Mouse (Mus musculus): Measurements from ENCODE around the gene Mboat7.

The Mboat7 gene

DNA sequence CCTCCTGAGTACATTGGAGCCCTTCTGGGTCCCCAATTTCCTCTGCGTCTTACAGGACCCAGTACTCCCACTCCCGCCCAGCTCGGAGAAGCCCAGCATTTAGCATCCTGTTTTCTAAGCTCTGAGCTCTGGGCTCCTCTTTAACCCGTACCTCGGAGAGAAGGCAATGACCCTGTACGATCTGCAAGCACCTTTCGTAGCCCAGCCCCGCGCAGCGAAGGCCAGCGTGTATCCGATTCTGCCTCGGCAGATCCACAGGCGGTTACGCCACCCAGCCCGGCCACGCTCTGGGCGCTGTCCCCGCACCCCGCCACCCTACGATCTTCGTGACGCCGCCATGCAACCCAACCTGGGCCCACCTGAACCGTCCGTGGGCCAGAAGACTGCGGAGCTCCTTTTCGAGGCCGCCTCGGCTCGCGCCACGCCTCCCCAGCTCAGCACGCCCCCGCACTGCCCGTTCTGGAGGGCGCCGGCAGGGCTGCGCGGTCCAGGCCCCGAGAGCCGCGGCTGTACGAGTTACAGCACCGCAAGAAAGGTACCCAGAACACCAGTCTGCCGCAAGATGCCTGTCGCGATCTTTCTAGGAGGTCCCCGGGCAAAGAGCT is 839 bp downstream of the Mboat7 start, which contains the start of gene Tsen34:
Tsen34 (plus strand) TSS at position 482 of the 605 bp plus-strand sequence.
- no peak for DNase-seq

DNA sequence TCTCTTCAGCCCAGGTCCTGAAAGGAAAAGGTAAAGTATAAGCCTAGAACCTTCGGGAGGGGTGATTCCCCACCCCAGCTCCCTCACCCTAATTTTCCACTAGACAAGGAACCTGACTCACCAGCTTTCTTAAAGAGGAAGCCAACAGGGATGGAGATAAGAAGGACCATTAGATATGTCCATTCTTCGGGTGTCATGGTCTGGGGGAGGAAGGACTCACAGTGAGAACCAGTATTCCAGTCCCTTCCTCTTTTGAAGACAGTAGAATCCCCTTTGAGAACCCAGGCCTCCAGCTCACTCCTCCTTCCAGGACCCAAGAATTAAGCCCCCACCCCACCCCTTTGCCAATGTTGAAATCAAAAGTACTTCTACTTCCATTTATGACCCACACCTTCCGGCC is 1.4 kb downstream of the Mboat7 start:
- no peak for DNase-seq

DNA sequence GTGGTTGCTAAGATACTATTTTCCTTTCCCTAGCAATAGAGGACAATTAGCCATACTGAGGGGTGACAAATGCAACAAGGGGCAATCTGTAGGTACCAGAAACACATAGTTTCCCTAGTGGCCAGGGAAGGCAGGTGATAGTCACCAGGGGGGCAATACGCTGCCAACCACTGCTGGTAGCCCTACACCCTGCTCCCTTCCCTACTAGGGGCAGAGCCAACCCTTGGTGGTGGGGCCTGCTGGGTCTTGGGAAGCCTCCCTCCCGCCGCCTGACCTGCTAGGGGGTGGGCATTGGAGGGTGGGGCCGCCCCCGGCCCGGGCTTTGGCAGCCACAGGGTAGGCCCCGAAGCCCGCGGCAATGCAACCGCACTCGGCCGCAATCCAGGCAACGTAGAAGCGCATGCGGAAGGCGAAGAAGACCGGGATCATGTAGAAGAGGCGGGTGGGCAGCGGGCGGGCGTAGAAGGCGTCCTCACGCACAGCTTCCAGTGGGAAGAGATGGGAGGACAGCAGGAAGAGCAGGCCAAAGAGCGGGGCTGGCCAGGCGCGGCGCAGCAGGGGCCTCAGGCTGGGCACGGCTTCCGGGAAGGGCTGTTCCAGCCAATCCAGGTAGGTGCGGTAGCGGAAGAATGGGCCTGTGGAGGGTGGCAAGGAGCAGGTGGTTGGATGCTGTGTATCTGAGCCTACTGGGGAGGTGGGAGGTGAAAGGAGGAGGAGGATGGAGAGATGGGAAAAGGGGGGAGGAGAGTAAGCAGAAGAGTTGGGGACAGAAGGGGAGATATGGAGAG is 7.7 kb downstream of the Mboat7 start:
- no peak for DNase-seq

DNA sequence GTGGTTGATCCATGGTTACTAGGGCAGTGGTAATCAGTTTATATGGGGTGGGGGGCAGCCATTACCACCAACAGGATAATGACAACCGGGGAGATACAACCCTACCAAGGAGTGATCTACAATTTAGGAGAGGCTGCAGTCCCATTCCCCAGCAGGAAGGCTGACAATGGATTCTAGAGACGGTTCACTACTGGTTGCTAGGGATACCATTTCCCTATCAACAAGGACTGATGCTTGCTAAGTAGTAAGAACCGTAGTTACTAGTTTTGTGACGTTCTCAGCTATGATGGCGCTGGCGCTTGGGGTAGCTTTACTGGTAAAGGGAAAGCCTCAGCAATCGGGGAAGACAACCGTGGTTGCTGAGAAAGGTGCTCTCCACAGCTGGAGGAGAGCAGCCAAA is 8.6 kb downstream of the Mboat7 start:
- no peak for DNase-seq

- no peak for DNase-seq
These were observed 9.3 kb downstream of the Mboat7 start for GRCm38 (mm10) chr7:3683908-3684550.

DNA sequence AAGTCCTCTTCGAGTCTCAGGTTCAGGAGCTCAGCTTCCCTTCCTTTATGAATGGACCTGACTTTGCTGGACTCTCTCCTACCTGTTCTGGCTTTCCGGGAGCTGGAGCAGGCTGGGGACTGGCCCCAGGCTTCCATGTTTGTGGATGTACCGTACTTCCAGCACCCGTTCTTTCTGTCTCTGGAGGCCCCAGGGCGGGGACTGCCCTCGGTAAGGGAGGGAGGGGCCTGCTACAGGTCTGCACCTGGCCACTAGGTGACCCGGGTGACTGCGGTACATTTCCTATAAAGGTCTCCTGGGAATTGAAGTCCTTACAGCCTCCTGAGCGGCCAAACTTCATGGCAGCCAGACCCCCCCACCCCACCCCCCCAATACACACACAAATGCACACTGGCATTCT is 16.0 kb downstream of the Mboat7 start, which contains the start of gene Tmc4:
Tmc4 (minus strand) TSS at position 212 of the 400 bp plus-strand sequence.
- DNase-seq: peak; percentile 48 to 69

DNA sequence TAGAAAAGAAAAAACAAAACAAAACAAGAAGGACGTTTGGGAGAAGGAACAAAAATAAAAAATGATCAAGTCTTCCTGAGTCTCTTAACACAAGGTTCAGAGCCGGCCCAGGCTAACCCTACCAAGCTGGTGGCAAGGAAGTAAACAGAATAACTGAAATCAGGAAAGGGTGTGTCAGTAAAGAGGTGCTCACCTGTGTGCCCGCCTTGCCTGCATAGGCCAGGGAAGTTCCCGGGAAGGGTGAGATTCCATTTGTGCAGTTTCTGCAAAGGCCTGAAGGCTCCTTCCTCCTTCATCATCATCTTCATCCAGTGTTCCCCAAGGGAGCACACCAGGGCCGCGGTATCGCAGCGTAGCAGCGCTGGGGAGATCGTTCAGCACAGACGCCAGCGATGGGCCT is 17.0 kb downstream of the Mboat7 start:
- DNase-seq: no peak

DNA sequence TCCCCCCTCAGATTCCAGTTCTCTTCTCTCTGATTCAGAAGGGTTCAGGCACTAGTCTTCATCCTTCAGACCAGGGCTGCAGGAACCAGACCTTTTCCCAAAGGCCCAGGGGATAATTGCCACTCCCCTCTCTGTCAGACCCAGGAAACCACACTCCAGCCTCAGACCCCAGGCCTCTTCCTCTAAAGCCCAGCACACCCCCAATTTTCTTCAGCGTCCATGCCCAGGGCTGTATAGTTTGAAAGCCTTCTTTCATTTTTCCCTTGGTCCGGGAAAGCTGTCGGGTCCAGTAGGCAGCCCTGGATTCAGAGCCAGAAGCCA is 18.1 kb downstream of the Mboat7 start:
- no peak for DNase-seq

- DNase-seq: peak; percentile 93
These were observed 18.7 kb downstream of the Mboat7 start for GRCm38 (mm10) chr7:3674507-3675227.

GRCm38 (mm10) chr7:3666921-3667391 is 26.4 kb downstream of the Mboat7 start:
- peak; percentile 30 to 56 for DNase-seq

DNA sequence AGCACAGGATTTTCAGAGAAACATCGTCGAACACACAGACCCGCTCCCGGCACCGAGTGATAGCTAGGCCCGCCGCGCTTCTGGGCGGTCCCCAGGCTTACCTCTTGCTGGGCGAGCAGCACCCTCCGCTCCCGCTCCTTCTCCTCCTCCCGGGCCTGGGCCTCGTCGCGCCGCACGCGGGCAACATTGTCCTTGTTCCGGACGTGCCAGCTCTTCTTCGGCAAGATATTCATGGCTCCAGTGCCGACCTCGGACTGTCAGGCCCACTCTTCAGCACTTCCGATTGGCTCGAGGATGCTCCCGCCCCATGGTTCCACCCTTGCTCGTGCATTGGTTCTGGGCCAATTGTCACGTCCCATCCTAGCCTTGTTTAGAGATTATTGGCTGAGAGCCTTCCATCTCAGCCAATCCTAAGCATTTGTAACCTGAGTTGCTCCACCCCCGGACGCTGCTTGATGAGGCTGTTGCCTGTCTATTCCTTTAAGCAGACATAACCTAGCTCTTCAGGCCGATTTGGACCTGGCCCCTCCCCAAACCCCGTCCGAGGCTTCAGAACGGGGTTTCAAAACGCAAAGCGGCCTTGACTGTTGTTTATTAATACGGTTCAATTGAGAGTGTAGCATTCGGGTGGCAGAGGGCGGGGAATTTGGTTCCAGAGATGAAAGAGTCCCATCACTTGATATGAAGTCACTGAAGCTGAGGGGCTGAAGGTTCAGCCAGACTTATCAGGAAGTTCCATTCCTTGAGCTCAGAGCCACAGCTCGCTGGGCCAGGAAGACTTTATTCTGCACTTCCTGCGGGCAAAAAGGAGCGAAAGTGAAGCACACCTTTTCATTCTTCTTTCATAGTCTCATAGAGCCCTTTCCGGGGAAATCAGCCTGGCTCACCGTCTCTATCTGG is 27.9 kb downstream of the Mboat7 start, which contains the start of gene Leng1:
Leng1 (minus strand) TSS at position 626 of the 900 bp plus-strand sequence.
- peak; percentile 95 to 97 for DNase-seq

DNA sequence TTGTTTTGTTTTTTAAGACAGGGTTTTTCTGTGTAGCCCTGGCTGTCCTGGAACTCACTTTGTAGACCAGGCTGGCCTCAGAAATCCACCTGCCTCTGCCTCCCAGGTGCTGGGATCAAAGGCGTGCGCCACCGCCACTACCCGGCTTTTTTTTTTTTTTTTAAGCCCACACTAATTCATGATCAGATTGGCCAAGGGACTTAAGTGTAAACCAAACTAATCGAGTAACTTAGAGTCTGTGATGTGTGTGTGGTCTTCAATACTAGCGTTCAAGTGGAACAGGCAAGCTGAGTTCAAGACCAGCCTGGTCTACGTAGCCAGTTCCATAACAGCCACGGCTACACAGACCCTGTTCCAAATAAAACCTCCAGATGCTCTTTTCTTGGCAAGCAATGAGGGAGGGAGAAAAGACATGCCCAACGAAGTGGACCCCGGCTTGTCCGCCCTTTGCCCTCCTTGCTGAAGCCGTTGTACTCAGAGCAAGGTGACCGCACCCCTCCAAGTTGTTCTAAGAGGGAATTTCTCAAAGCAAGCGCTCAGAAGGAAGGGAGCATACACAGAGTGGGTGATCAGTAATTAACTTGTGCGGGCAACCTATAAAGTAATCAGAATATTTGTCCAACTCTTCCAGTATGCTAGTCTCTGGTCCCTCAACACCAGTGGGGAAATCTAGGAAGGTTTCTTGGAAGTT is 28.7 kb downstream of the Mboat7 start:
- DNase-seq: peak; percentile 37 to 62

DNA sequence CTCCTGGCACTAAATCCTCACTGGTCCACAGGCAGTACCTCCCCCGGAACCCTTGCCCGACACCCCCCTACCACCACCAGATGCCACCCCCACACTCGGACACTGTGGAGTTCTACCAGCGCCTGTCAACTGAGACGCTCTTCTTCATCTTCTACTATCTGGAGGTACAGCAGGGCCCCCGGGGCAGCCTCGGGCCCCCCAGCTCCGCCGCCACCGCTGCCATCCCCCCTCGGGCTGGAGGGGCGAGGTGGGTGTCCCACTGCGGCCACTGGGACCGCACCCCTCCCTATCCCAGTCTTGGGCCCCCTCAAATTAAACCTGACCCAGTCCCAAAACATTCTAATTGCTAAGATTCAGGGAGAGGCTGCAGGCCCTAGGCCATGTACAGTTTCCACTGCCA is 34.7 kb downstream of the Mboat7 start:
- DNase-seq: no peak

- no peak for DNase-seq
These were observed 36.4 kb downstream of the Mboat7 start for GRCm38 (mm10) chr7:3656966-3657365.

DNA sequence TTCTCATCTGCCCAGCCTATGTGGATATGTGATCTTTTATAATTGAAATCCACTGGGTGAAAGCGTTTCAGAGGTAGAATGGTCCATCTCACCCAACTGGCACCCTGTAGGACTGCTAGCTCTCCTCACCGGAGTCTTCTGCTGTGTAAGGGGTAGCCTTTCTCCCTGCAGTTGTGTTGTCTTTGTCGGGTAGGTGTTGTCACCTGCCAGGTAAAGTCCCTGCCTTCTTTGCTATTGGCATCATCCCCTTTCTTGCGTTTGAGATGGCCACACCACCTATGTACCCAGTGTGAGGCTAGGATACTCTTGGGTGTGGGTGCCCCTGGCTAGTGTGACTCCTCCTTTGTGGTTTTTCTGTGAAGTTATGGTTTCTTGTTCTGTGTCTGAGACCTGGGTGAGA is 46.7 kb downstream of the Mboat7 start:
- no peak for DNase-seq

DNA sequence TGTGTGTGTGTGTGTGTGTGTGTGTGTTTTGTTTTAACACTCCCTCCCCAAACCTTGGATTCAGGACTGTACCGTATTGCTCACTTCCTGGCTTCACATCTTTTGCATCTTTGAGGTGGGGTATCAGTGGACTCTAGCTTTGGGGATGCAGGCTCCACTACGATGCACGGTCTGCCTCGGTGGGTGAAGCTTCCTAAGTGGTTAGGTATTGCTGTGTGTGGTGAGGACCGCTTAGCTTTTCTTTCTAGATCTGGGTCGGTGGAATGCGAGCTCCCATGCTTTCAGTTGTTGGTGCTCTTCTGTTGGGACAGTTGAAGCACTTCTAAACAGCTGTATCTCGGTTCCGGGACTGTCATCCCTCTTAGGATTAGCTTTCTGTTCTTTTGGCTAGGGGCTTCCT is 47.1 kb downstream of the Mboat7 start:
- no peak for DNase-seq

GRCm38 (mm10) chr7:3645488-3646025 is 47.8 kb downstream of the Mboat7 start:
- DNase-seq: no peak

- peak; percentile 97 to 99 for DNase-seq
These were observed 48.4 kb downstream of the Mboat7 start, which contains the start of gene Cnot3 for GRCm38 (mm10) chr7:3644672-3645487. Gene Cnot3 (plus strand): TSS chr7:3645268.

DNA sequence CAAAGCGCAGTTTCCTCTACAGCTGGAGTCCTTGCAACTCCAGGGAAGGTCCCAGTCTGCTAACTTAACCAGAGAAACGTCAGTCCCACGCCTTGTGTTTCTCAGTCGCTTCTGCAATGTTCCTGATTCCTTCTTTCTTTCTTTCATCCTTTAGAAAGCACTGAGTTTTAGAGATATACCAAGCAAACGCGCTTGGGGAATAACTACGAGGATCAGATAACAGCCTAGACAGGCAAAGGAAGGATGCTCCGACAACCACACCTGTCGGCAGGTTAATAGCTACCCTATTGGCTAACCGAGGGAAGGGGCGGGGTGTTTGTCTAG is 49.0 kb downstream of the Mboat7 start:
- DNase-seq: peak; percentile 91 to 94

DNA sequence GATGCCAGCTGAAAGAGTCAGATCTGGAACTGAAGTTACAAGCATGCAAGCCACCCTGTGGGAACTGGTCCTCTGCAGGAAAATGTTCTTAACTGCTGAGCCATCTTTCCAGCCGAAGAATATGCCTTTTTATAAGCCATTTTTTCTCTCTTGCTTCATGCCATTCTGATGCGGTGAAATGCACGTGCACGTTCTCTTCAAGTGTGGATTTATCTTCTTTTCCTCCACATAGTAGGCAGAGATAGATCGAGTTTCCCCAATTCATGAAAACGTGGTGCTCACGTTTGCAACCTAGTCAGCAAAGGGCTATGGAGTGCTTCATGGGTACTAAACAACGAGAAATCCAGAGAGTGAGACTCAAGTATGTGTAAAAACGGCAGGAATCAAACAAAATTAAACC is 49.5 kb downstream of the Mboat7 start:
- DNase-seq: no peak
